Mouse (Mus musculus) splenic B cell, adult 2 months (primary cell): Measurements from ENCODE around the gene Faxc.

Experiments used
- DNase-seq: peaks from one replicate; pipeline ENCODE4 v3.0.0-alpha.2; 2011; ENCODE audit warnings: low read depth, low spot score
- H3K27me3 ChIP-seq: 2 replicates; pipeline ENCODE4 v1.6.1; 2012; ENCODE audit warnings: mild to moderate bottlenecking, low read length, moderate library complexity, mixed read lengths; ENCODE audit not compliant: control insufficient read depth, poor library complexity, insufficient read depth, severe bottlenecking
- H3K36me3 ChIP-seq: 2 replicates; pipeline ENCODE4 v1.6.1; 2012; ENCODE audit warnings: mild to moderate bottlenecking, low read length, moderate library complexity, mixed read lengths; ENCODE audit not compliant: control insufficient read depth, poor library complexity, insufficient read depth, severe bottlenecking

Faxc gene

DNA sequence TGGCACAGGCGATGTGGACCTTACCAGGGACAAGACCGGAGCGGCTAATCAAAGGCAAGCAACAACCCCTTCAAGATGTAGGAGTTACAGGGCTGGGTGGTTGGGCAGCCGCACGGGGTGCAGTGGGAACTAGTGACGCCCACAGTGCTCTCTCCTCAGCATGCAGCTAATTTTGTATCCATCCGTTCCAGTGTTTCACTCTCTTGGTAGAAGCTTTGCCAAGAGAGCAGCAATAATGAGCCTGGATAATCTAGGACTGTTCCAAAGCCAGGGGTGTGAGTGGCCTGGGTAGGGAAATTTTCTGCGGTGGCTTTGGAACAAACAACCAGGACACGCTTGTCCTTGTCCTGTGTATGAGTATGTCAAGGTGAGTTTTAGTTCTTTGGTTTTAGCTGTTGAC is 51.3 kb downstream of the Faxc start:
- H3K36me3 ChIP-seq, result no peaks in the 10 kb centered on the region
- H3K27me3 ChIP-seq, result no peaks in the 10 kb centered on the region
- DNase-seq, result no peak

DNA sequence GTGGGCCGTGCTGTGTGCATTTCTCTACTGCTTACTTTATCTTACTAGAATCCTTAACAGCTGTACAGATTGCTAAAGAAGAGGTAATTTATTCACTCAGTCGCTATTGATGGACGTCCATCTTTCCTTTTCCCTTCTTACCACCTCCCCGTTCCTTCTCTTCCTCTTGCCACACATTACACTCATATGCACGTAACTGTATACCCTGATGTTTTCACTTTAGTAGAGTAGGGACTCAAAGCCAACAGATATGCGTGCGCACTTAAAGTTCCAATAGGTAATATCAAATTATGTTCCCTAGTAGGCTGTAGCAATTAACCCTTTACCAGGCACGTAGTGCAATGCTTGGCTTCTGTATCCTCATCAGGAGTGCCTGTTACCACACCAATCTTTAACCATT is 55.7 kb downstream of the Faxc start:
- no peak for DNase-seq
- no peaks in the 10 kb centered on the region for H3K27me3 ChIP-seq
- no peaks in the 10 kb centered on the region for H3K36me3 ChIP-seq

DNA sequence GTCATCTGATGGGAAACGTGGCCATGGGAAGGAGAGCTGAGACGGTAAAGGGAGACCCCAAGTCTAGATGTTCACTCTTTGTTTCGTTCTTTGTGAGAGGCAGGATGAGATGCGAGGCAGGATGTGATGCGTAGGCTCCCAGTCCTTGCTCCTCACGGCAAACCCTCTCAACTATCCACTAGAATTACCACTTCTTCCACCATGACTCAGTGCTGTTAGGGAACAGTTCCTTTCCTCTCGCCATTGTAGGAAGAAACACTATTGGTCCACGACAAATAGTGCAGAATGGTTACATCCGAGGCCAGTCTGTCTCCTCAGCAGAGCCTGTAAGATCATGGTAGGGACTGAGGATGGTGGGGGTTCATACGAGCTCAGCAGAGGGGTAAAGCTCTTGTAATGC is 56.3 kb downstream of the Faxc start:
- Histone ChIP-seq H3K27me3 (no peaks in the 10 kb centered on the region), H3K36me3 (no peaks in the 10 kb centered on the region)

DNA sequence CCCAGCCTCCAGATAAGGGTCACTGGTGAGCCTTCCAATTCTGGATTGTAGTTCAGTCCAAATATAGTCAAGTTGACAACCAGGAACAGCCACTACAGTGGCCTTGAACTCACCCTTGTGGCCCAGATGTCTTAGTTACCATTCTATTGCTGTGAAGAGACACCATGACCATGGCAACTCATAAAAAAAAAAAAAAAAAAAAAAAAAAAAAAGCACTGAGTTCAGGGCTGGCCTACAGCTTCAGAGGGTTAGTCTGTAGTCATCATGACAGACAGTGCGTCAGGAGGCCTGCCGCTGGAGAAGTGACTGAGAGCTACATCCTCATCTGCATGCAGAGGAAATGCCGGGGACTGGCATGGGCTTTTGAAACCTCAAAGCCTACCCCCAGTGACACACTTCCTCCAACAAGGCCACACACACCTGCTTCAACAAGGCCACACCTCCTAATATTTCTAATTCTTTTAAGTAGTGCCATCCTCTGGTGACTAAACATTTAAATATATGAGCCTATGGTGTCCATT is 58.5 kb downstream of the Faxc start:
- no peaks in the 10 kb centered on the region for H3K36me3 ChIP-seq
- DNase-seq, result peak; percentile 2
- no peaks in the 10 kb centered on the region for H3K27me3 ChIP-seq

More for the DNA sequence above, 56.3 kb downstream of the Faxc start:
- no peak for DNase-seq

DNA sequence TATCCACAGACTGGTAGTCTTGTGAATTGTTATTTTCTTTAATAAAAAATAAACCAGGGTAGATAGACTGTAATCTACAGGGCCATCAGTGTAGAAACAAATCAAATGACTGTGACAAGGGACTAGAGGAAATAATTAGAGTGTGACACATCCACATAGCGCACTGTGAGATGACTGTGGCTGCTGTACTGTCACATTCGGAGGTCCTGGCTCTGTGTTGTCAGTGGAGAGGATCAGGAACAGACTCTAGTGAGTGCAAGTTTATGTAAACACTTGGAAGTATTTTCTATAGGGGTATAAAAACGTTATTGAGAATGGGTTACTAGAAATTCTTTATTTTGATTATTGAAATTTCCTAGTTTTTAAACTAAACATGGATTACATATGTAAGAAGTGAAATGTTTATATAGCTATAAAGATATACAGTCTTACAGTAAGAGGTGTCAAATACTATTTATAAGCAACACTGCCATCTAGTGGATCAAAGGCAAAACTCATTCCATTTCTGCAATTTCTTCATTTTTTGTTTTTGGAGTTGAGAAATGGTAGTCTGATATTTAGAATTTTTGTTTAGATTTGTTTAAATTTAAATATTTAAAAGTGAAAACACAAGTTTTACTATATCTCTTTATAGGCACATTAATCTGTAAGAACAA is 59.6 kb downstream of the Faxc start:
- Histone ChIP-seq H3K27me3 (no peaks in the 10 kb centered on the region), H3K36me3 (no peaks in the 10 kb centered on the region)
- peak; percentile 30 for DNase-seq

DNA sequence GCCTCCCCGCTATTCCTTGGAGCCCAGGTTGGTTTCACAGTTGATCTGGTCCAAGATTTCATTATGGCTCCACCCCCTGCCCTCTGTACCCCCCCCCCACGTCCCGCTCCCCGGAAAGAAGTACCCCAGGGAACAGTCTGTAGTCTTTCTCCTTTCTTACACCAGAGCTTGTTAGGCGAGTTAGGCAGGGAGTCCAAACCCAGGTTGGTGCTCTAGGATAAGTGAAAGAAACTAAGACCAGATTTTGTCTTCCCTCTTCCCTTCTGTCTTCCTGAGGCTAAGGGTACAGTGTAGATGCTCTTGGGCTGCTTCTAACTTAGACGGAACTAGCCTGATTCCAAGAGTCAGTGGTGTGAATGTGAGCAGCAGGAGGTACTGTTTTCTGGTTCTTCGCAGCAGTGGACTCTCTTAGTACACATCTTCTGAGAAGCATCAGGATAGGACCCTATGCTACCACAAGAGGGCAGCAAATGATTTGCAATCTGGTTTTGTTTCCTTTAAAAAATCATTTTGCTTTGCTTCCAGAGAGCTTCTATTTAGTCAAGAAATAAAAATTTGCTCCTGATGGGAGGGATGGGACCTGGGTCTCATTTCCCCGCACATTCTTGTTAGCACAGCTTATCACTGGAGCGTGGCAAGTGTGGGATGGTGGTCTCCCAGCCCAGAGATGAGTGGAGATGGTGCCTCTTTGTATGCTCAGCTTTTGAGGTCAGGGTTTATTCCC is 86.7 kb downstream of the Faxc start:
- Histone ChIP-seq H3K36me3 (no peaks in the 10 kb centered on the region), H3K27me3 (no peaks in the 10 kb centered on the region)
- peak; percentile 45 for DNase-seq

DNA sequence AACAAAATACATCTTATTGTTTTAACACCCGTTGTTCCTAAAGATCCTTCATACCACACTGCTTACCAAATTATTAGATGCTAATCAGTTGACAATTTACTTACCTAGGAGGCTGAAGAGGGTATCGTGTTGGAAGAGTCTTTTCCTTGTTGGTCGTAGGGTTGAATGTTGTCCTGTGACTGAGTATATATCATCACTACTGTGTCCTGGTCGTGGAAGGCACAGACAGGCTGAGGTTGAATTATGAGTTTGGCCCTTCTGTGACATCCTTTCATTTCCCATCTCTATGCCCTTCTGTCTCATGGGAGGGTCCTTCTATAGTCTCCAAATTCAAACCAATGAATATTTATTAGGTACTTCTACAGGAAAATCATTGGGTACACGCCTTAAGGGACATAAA is 87.3 kb downstream of the Faxc start:
- DNase-seq, result no peak
- no peaks in the 10 kb centered on the region for H3K36me3 ChIP-seq
- H3K27me3 ChIP-seq, result no peaks in the 10 kb centered on the region

DNA sequence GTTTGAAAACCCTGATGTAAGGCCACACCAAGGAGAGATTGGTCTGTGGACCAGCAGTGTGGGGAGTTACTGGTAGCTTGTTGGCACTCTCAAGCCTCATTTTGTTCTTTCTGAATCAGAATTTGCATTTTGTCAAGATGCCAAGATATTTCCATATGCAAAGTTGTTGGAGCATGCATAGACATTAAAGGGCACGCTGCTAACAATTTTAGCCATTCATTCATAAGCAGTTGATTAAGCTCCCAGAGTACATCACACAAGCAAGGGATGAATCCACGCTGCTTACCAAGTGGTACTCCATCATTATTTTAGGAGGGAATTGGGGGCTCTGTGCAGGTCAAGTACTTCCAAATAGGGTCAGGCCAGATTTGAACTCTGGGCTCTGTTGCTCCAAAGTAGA is 98.8 kb downstream of the Faxc start:
- DNase-seq, result no peak
- Histone ChIP-seq H3K36me3 (no peaks in the 10 kb centered on the region), H3K27me3 (no peaks in the 10 kb centered on the region)
